In genomic region chr8:108896468-108897346, GRCm38 (mm10) we compare ENCODE assay signal across 8 mouse cellular contexts.
A peak's percentile ranks its signal among the peaks of the same experiment; 100 is the strongest.
DNase-seq lines count a peak whose midpoint lies in the region; ATAC-seq and TF ChIP-seq lines count a peak whose summit lies in the region.

No protein-coding gene starts in this region.

- H3K27ac ChIP-seq in hindbrain, postnatal 0 days: no peak overlapping the region; the same call in 1 of the 2 replicates
- H3K27ac ChIP-seq in left cerebral cortex, adult 2 months: peak overlapping the region; percentile 36; the same call in 1 of the 2 replicates
- H3K27ac ChIP-seq in midbrain, embryonic 10.5 days (replicated peaks): peak overlapping the region; percentile 69
- H3K27ac ChIP-seq in stomach, embryonic 16.5 days (ENCODE audit: low read length): peak overlapping the region; percentile 91

- H3K4me2 ChIP-seq in hindbrain, postnatal 0 days (ENCODE audit: low read depth, low read length): peak overlapping the region; percentile 22; the same call in 1 of the 2 replicates
- 0 out of 2 replicates have a peak overlapping the region, but pooled peaks have one; percentile 11 for H3K4me2 ChIP-seq in stomach, embryonic 16.5 days (ENCODE audit: low read depth, low read length)

- peak overlapping the region; percentile 17; the same call in 1 of the 2 replicates for H3K9ac ChIP-seq in hindbrain, postnatal 0 days (replicated peaks; ENCODE audit: low read length)
- H3K9ac ChIP-seq in stomach, embryonic 16.5 days (ENCODE audit: low read length): peak overlapping the region; percentile 53

- no peaks in the 10 kb centered on the region for H3K36me3 ChIP-seq in hindbrain, postnatal 0 days (ENCODE audit: insufficient read depth, low read length)
- peaks cover 18% of the 10 kb centered on the region for H3K36me3 ChIP-seq in midbrain, embryonic 10.5 days
- H3K36me3 ChIP-seq in stomach, embryonic 16.5 days (ENCODE audit: control insufficient read depth, insufficient read depth, low read length): no peaks in the 10 kb centered on the region

- CTCF ChIA-PET in Patski (lab: Charles Lee): interaction anchor here (1.1 to 3.5 kb wide), 3 partner anchors 10 to 38 kb away, joined by 3 to 21 read pairs (median 7); no protein-coding TSS in a partner anchor

- WGBS in hindbrain, postnatal 0 days: 23% methylated on average over 18 of the region's 18 CpGs
- 51% methylated on average over 18 of the region's 18 CpGs for WGBS in midbrain, embryonic 10.5 days
- 36% methylated on average over 18 of the region's 18 CpGs for WGBS in stomach, embryonic 16.5 days

- POLR2A ChIA-PET in Patski (lab: Charles Lee): interaction anchor here (0.6 to 1.2 kb wide), 2 partner anchors 10 to 17 kb away, joined by 3 read pairs; no protein-coding TSS in a partner anchor

- in situ Hi-C loops in Patski (cut with MboI; ENCODE audit: low pct_unique_long_range_greater_than_20kb): loop anchor here (5.0 kb wide), 1 partner anchor 184 kb away; no protein-coding TSS in a partner anchor

- H3K4me3 ChIP-seq in hindbrain, postnatal 0 days (ENCODE audit: low read length): no peak overlapping the region
- H3K4me3 ChIP-seq in left cerebral cortex, adult 2 months: no peak overlapping the region
- no peak overlapping the region for H3K4me3 ChIP-seq in midbrain, embryonic 10.5 days
- no peak overlapping the region for H3K4me3 ChIP-seq in stomach, embryonic 16.5 days (replicated peaks; ENCODE audit: low read length)

- no peak for TF ChIP-seq CTCF in Patski (IDR thresholded peaks at IDR 0.05)
- no peak for TF ChIP-seq CTCF in hindbrain, postnatal 0 days (IDR thresholded peaks at IDR 0.05; ENCODE audit: low read depth)
- TF ChIP-seq CTCF in left cerebral cortex, adult 2 months (IDR thresholded peaks at IDR 0.05): no peak

- no peaks in the 10 kb centered on the region for H3K27me3 ChIP-seq in Patski
- no peaks in the 10 kb centered on the region for H3K27me3 ChIP-seq in hindbrain, postnatal 0 days (ENCODE audit: insufficient read depth, low read length)
- peaks cover 23% of the 10 kb centered on the region; the same call in 1 of the 2 replicates for H3K27me3 ChIP-seq in midbrain, embryonic 10.5 days (ENCODE audit: low read depth, poor library complexity, severe bottlenecking)
- H3K27me3 ChIP-seq in stomach, embryonic 16.5 days (ENCODE audit: control insufficient read depth, insufficient read depth, low read length): no peaks in the 10 kb centered on the region

- peak; percentile 75 for ATAC-seq in Patski
- peak; percentile 71 for ATAC-seq in hindbrain, postnatal 0 days
- peak; percentile 35; the same call in 1 of the 2 replicates for ATAC-seq in stomach, embryonic 16.5 days (ENCODE audit: insufficient read depth, low FRiP score)
- ATAC-seq in inflammation-experienced regulatory T-cells, adult 6 months: no peak

- no peaks in the 10 kb centered on the region for H3K9me3 ChIP-seq in hindbrain, postnatal 0 days (ENCODE audit: low read length)
- no peaks in the 10 kb centered on the region for H3K9me3 ChIP-seq in midbrain, embryonic 10.5 days (replicated peaks)
- H3K9me3 ChIP-seq in stomach, embryonic 16.5 days (replicated peaks; ENCODE audit: control insufficient read depth, low read length): no peaks in the 10 kb centered on the region

- intact Hi-C loops in gastrocnemius, postnatal 14 days (cut with DNase I; ENCODE audit: low total_unique reads): no loop called here
- intact Hi-C loops in left cerebral cortex, adult 2 months (cut with DNase I): no loop called here

- DNase-seq in Patski (ENCODE audit: low read depth, low spot score): peak; percentile 98
- peak; percentile 53 for DNase-seq in cerebellum, adult 8-10 months
- peak; percentile 78 for DNase-seq in gastrocnemius, postnatal 14 days
- DNase-seq in hindbrain, postnatal 0 days (ENCODE audit: low spot score): peak; percentile 88
- peak; percentile 62 to 75 for DNase-seq in left cerebral cortex, adult 2 months (ENCODE audit: extremely low spot score in 1 of 2, low spot score in 2 of 2)
- no peak for DNase-seq in midbrain, embryonic 10.5 days (ENCODE audit: low spot score)

- peaks cover 28% of the 10 kb centered on the region for H3K4me1 ChIP-seq in hindbrain, postnatal 0 days (ENCODE audit: insufficient read depth, low read length)
- H3K4me1 ChIP-seq in midbrain, embryonic 10.5 days: peaks cover 77% of the 10 kb centered on the region
- H3K4me1 ChIP-seq in stomach, embryonic 16.5 days (ENCODE audit: control insufficient read depth, insufficient read depth, low read length): peaks cover 59% of the 10 kb centered on the region
